25 mouse cellular contexts compared by ENCODE assay signal in genomic region chr4:155423988-155424387, GRCm38 (mm10). TPM values are rescaled to one million over a fixed set of nuclear protein-coding genes. Genes with fewer than 3 reads are reported as not detected.
DNase-seq lines count a peak whose midpoint lies in the region; ATAC-seq lines count a peak whose summit lies in the region.
"Had no signal": no experiment of that assay in that cellular context is flagged by ENCODE, and none has a peak within 500 bp of the region (broad histone marks: within the 10 kb centered on the region; RNA-seq: fewer than 3 reads in every experiment).

No protein-coding gene starts in this region.

- no peak for DNase-seq in frontal cortex, postnatal 14 days (ENCODE audit: low spot score in 2 of 2)
- no peak for DNase-seq in limb, embryonic 10.5 days (ENCODE audit: low spot score)
- DNase-seq in fibroblast of lung, adult 2 months (ENCODE audit: low read depth) = peak; percentile 59
- no peak for DNase-seq in forebrain, embryonic 11.5 days (ENCODE audit: low spot score)
- DNase-seq in heart, postnatal 4 days = no peak
- DNase-seq: adrenal gland, adult 8-10 months; adrenal gland, postnatal 25 days; cerebellum, adult 18-20 months; cerebellum, adult 9-10 months; cerebellum, postnatal 14 days; gastrocnemius, postnatal 25 days; heart, adult 18-20 months; heart, postnatal 10 days had no signal

- ATAC-seq in frontal cortex, adult (ENCODE audit: low TSS enrichment) = 0 out of 2 replicates have a peak, but pooled peaks have one; percentile 20
- 0 out of 2 replicates have a peak, but pooled peaks have one; percentile 32 for ATAC-seq in limb, embryonic 15.5 days (ENCODE audit: insufficient number of reproducible peaks, low FRiP score, low TSS enrichment, low read depth)
- no peak for ATAC-seq in forebrain, embryonic 11.5 days (replicated peaks; ENCODE audit: low FRiP score)
- ATAC-seq: activated CD4-positive, CD25-positive, alpha-beta regulatory T cell, adult 4 months; forebrain, embryonic 13.5 days; forebrain, embryonic 16.5 days had no signal

- WGBS in limb, embryonic 15.5 days = 82% methylated on average over 5 of the region's 5 CpGs
- 88% methylated on average over 5 of the region's 5 CpGs for WGBS in limb, embryonic 10.5 days
- 88% methylated on average over 5 of the region's 5 CpGs for WGBS in forebrain, embryonic 11.5 days

- no peak overlapping the region for H3K4me2 ChIP-seq in limb, embryonic 15.5 days
- no peak overlapping the region for H3K4me2 ChIP-seq in forebrain, embryonic 11.5 days (ENCODE audit: low read depth, low read length, severe bottlenecking)
- H3K4me2 ChIP-seq: embryonic facial prominence, embryonic 12.5 days; embryonic facial prominence, embryonic 15.5 days; forebrain, embryonic 13.5 days; heart, embryonic 12.5 days; heart, embryonic 15.5 days; hindbrain, embryonic 14.5 days had no signal

- no peaks in the 10 kb centered on the region; the same call in 1 of the 2 replicates for H3K4me1 ChIP-seq in limb, embryonic 15.5 days
- no peaks in the 10 kb centered on the region for H3K4me1 ChIP-seq in limb, embryonic 10.5 days
- H3K4me1 ChIP-seq in forebrain, embryonic 11.5 days (replicated peaks; ENCODE audit: control insufficient read depth, insufficient read depth, low read length) = no peaks in the 10 kb centered on the region
- H3K4me1 ChIP-seq: embryonic facial prominence, embryonic 12.5 days; embryonic facial prominence, embryonic 15.5 days; forebrain, embryonic 13.5 days; heart, embryonic 12.5 days; heart, embryonic 15.5 days; hindbrain, embryonic 10.5 days had no signal

- no peak overlapping the region for H3K9ac ChIP-seq in limb, embryonic 15.5 days
- H3K9ac ChIP-seq in forebrain, embryonic 11.5 days (ENCODE audit: low read length) = no peak overlapping the region
- H3K9ac ChIP-seq: embryonic facial prominence, embryonic 12.5 days; embryonic facial prominence, embryonic 15.5 days; forebrain, embryonic 13.5 days; heart, embryonic 12.5 days; heart, embryonic 15.5 days; hindbrain, embryonic 14.5 days had no signal

- peaks cover 17% of the 10 kb centered on the region; the same call in 1 of the 2 replicates for H3K36me3 ChIP-seq in limb, embryonic 15.5 days
- H3K36me3 ChIP-seq in limb, embryonic 10.5 days = peaks cover 13% of the 10 kb centered on the region
- H3K36me3 ChIP-seq in forebrain, embryonic 11.5 days (ENCODE audit: control insufficient read depth, insufficient read depth, low read length) = no peaks in the 10 kb centered on the region; the same call in 1 of the 2 replicates
- H3K36me3 ChIP-seq: embryonic facial prominence, embryonic 12.5 days; embryonic facial prominence, embryonic 15.5 days; heart, embryonic 12.5 days; heart, embryonic 15.5 days had no signal

- H3K27ac ChIP-seq in limb, embryonic 15.5 days = no peak overlapping the region
- H3K27ac ChIP-seq in limb, embryonic 10.5 days = no peak overlapping the region
- no peak overlapping the region for H3K27ac ChIP-seq in forebrain, embryonic 11.5 days (ENCODE audit: low read depth, low read length)
- H3K27ac ChIP-seq: embryonic facial prominence, embryonic 12.5 days; embryonic facial prominence, embryonic 15.5 days; forebrain, embryonic 13.5 days; heart, embryonic 15.5 days; hindbrain, embryonic 10.5 days; hindbrain, embryonic 14.5 days had no signal

- no peak overlapping the region for H3K4me3 ChIP-seq in limb, embryonic 15.5 days
- no peak overlapping the region for H3K4me3 ChIP-seq in limb, embryonic 10.5 days
- no peak overlapping the region for H3K4me3 ChIP-seq in forebrain, embryonic 11.5 days (ENCODE audit: low read depth, low read length)
- H3K4me3 ChIP-seq: embryonic facial prominence, embryonic 12.5 days; embryonic facial prominence, embryonic 15.5 days; forebrain, embryonic 13.5 days; heart, embryonic 12.5 days; heart, embryonic 15.5 days; hindbrain, embryonic 10.5 days had no signal

- H3K9me3 ChIP-seq in limb, embryonic 15.5 days = no peaks in the 10 kb centered on the region
- H3K9me3 ChIP-seq in limb, embryonic 10.5 days (replicated peaks) = no peaks in the 10 kb centered on the region
- H3K9me3 ChIP-seq in forebrain, embryonic 11.5 days (ENCODE audit: control insufficient read depth, low read length) = no peaks in the 10 kb centered on the region
- H3K9me3 ChIP-seq: embryonic facial prominence, embryonic 12.5 days; embryonic facial prominence, embryonic 15.5 days; forebrain, embryonic 13.5 days; heart, embryonic 12.5 days; heart, embryonic 15.5 days; hindbrain, embryonic 10.5 days had no signal

- no peaks in the 10 kb centered on the region for H3K27me3 ChIP-seq in limb, embryonic 15.5 days
- no peaks in the 10 kb centered on the region for H3K27me3 ChIP-seq in limb, embryonic 10.5 days (ENCODE audit: low read depth, poor library complexity, severe bottlenecking)
- no peaks in the 10 kb centered on the region for H3K27me3 ChIP-seq in forebrain, embryonic 11.5 days (ENCODE audit: control insufficient read depth, insufficient read depth, low read length)
- H3K27me3 ChIP-seq: embryonic facial prominence, embryonic 12.5 days; embryonic facial prominence, embryonic 15.5 days; forebrain, embryonic 13.5 days had no signal

RNA-seq across cellular contexts. Expression of gene Cfap74, which starts 15.0 kb away (rescaled TPM):
- polyA plus RNA-seq in limb, embryonic 15.5 days (2015; fragmentation: Nextera tagmentation; extraction: Ambion mirVana) = 3.7 and 4.9 TPM in 2 replicates
- 6.4 and 7.9 TPM in 2 replicates for polyA plus RNA-seq in limb, embryonic 10.5 days (2016; fragmentation: Nextera tagmentation; extraction: Ambion mirVana)
- polyA plus RNA-seq in forebrain, embryonic 11.5 days (2014; fragmentation: Nextera tagmentation; extraction: Ambion mirVana) = 8.7 and 9.1 TPM in 2 replicates
- under 1 TPM; 0.25 to 0.33 TPM for total RNA-seq in heart, postnatal 4 days (2021)

RNA-seq across cellular contexts. Expression of gene Gabrd, which starts 26.1 kb away (rescaled TPM):
- 0.19 and 0.36 TPM in 2 replicates for polyA plus RNA-seq in limb, embryonic 15.5 days (2015; fragmentation: Nextera tagmentation; extraction: Ambion mirVana)
- polyA plus RNA-seq in limb, embryonic 10.5 days (2016; fragmentation: Nextera tagmentation; extraction: Ambion mirVana) = not detected in 2 replicates
- not detected in 2 replicates for polyA plus RNA-seq in forebrain, embryonic 11.5 days (2014; fragmentation: Nextera tagmentation; extraction: Ambion mirVana)
- total RNA-seq in heart, postnatal 4 days (2021) = not detected
- total RNA-seq: adrenal gland, postnatal 25 days; ES-E14; heart, adult 18-20 months; heart, postnatal 10 days had no signal
- polyA plus RNA-seq: embryonic facial prominence, embryonic 12.5 days; heart, embryonic 12.5 days; heart, embryonic 15.5 days; hindbrain, embryonic 10.5 days had no signal

RNA-seq across cellular contexts. Expression of gene Tmem52, which starts 44.9 kb away (rescaled TPM):
- 0.79 and 1.1 TPM in 2 replicates for polyA plus RNA-seq in limb, embryonic 15.5 days (2015; fragmentation: Nextera tagmentation; extraction: Ambion mirVana)
- polyA plus RNA-seq in limb, embryonic 10.5 days (2016; fragmentation: Nextera tagmentation; extraction: Ambion mirVana) = not detected in 2 replicates
- not detected in 2 replicates for polyA plus RNA-seq in forebrain, embryonic 11.5 days (2014; fragmentation: Nextera tagmentation; extraction: Ambion mirVana)
- total RNA-seq in heart, postnatal 4 days (2021) = not detected
- polyA plus RNA-seq: activated CD4-positive, CD25-positive, alpha-beta regulatory T cell, adult 4 months; embryonic facial prominence, embryonic 12.5 days; forebrain, embryonic 16.5 days; heart, embryonic 12.5 days; heart, embryonic 15.5 days had no signal
